Mouse (Mus musculus): ENCODE measurements at regions not wholly inside any gene's neighbourhood (a gene's known extent, or its start where the extent isn't known, plus 50 kb on each side); places are given as distances from the start of the nearest gene placed in this dataset.

GRCm38 (mm10) chr4:92833835-92834234, 501.5 kb downstream of the Tusc1 start:
- no peaks in the 10 kb centered on the region for H3K36me3 ChIP-seq (ENCODE audit: control insufficient read depth, insufficient read depth, low read length)
- ATAC-seq (ENCODE audit: low FRiP score): peak; percentile 64
- H3K9me3 ChIP-seq (ENCODE audit: control insufficient read depth, low read length): no peaks in the 10 kb centered on the region
- H3K9ac ChIP-seq (ENCODE audit: low read depth, low read length): no peak overlapping the region
- H3K27ac ChIP-seq (ENCODE audit: low read depth, low read length): no peak overlapping the region
- WGBS: 50% methylated on average over 5 of the region's 5 CpGs
- H3K4me3 ChIP-seq (ENCODE audit: low read depth, low read length): no peak overlapping the region
- H3K4me1 ChIP-seq (replicated peaks; ENCODE audit: control insufficient read depth, insufficient read depth, low read length): no peaks in the 10 kb centered on the region
- H3K27me3 ChIP-seq (ENCODE audit: control insufficient read depth, insufficient read depth, low read length): no peaks in the 10 kb centered on the region
- DNase-seq (ENCODE audit: low spot score): peak; percentile 10
- H3K4me2 ChIP-seq (replicated peaks; ENCODE audit: low read depth, low read length): no peak overlapping the region

GRCm38 (mm10) chr4:92831181-92831715, 504.1 kb downstream of the Tusc1 start:
- H3K9me3 ChIP-seq (ENCODE audit: control insufficient read depth, low read length): no peaks in the 10 kb centered on the region
- no peaks in the 10 kb centered on the region for H3K4me1 ChIP-seq (replicated peaks; ENCODE audit: control insufficient read depth, insufficient read depth, low read length)
- no peak overlapping the region for H3K4me2 ChIP-seq (replicated peaks; ENCODE audit: low read depth, low read length)
- H3K27me3 ChIP-seq (ENCODE audit: control insufficient read depth, insufficient read depth, low read length): no peaks in the 10 kb centered on the region
- DNase-seq (ENCODE audit: low spot score): no peak
- H3K27ac ChIP-seq (ENCODE audit: low read depth, low read length): no peak overlapping the region
- no peak for ATAC-seq (ENCODE audit: low FRiP score)
- no peak overlapping the region for H3K4me3 ChIP-seq (ENCODE audit: low read depth, low read length)
- H3K36me3 ChIP-seq (ENCODE audit: control insufficient read depth, insufficient read depth, low read length): no peaks in the 10 kb centered on the region
- H3K9ac ChIP-seq (ENCODE audit: low read depth, low read length): no peak overlapping the region
- WGBS: 81% methylated on average over 1 of the region's 1 CpGs

GRCm38 (mm10) chr4:92827831-92828230, 507.5 kb downstream of the Tusc1 start:
- Histone ChIP-seq H3K9ac (ENCODE audit: low read depth, low read length) (no peak overlapping the region), H3K27me3 (ENCODE audit: control insufficient read depth, insufficient read depth, low read length) (no peaks in the 10 kb centered on the region), H3K4me3 (ENCODE audit: low read depth, low read length) (no peak overlapping the region), H3K4me2 (replicated peaks; ENCODE audit: low read depth, low read length) (no peak overlapping the region), H3K9me3 (ENCODE audit: control insufficient read depth, low read length) (no peaks in the 10 kb centered on the region), H3K4me1 (replicated peaks; ENCODE audit: control insufficient read depth, insufficient read depth, low read length) (no peaks in the 10 kb centered on the region), H3K36me3 (ENCODE audit: control insufficient read depth, insufficient read depth, low read length) (no peaks in the 10 kb centered on the region), H3K27ac (ENCODE audit: low read depth, low read length) (no peak overlapping the region)
- no peak for DNase-seq (ENCODE audit: low spot score)
- ATAC-seq (ENCODE audit: low FRiP score): no peak

- DNase-seq (ENCODE audit: low spot score): no peak
- Histone ChIP-seq H3K9ac (ENCODE audit: low read depth, low read length) (no peak overlapping the region), H3K4me3 (ENCODE audit: low read depth, low read length) (no peak overlapping the region), H3K4me2 (replicated peaks; ENCODE audit: low read depth, low read length) (no peak overlapping the region), H3K36me3 (ENCODE audit: control insufficient read depth, insufficient read depth, low read length) (no peaks in the 10 kb centered on the region), H3K4me1 (replicated peaks; ENCODE audit: control insufficient read depth, insufficient read depth, low read length) (no peaks in the 10 kb centered on the region), H3K27me3 (ENCODE audit: control insufficient read depth, insufficient read depth, low read length) (no peaks in the 10 kb centered on the region), H3K27ac (ENCODE audit: low read depth, low read length) (no peak overlapping the region), H3K9me3 (ENCODE audit: control insufficient read depth, low read length) (no peaks in the 10 kb centered on the region)
- ATAC-seq (ENCODE audit: low FRiP score): no peak
Measured at GRCm38 (mm10) chr4:92827405-92827804, 507.9 kb downstream of the Tusc1 start.

GRCm38 (mm10) chr4:92826981-92827380, 508.3 kb downstream of the Tusc1 start:
- no peaks in the 10 kb centered on the region for H3K27me3 ChIP-seq (ENCODE audit: control insufficient read depth, insufficient read depth, low read length)
- H3K4me2 ChIP-seq (replicated peaks; ENCODE audit: low read depth, low read length): no peak overlapping the region
- no peak overlapping the region for H3K9ac ChIP-seq (ENCODE audit: low read depth, low read length)
- H3K4me1 ChIP-seq (replicated peaks; ENCODE audit: control insufficient read depth, insufficient read depth, low read length): no peaks in the 10 kb centered on the region
- no peak overlapping the region for H3K27ac ChIP-seq (ENCODE audit: low read depth, low read length)
- H3K36me3 ChIP-seq (ENCODE audit: control insufficient read depth, insufficient read depth, low read length): no peaks in the 10 kb centered on the region
- no peak overlapping the region for H3K4me3 ChIP-seq (ENCODE audit: low read depth, low read length)
- no peak for DNase-seq (ENCODE audit: low spot score)
- H3K9me3 ChIP-seq (ENCODE audit: control insufficient read depth, low read length): no peaks in the 10 kb centered on the region
- ATAC-seq (ENCODE audit: low FRiP score): no peak

GRCm38 (mm10) chr4:92788157-92788556, 547.2 kb downstream of the Tusc1 start:
- DNase-seq (ENCODE audit: low spot score) (no peak), ATAC-seq (ENCODE audit: low FRiP score) (no peak)
- WGBS: 92% methylated on average over 1 of the region's 1 CpGs
- Histone ChIP-seq H3K36me3 (ENCODE audit: control insufficient read depth, insufficient read depth, low read length) (no peaks in the 10 kb centered on the region), H3K9ac (ENCODE audit: low read depth, low read length) (no peak overlapping the region), H3K9me3 (ENCODE audit: control insufficient read depth, low read length) (no peaks in the 10 kb centered on the region), H3K27me3 (ENCODE audit: control insufficient read depth, insufficient read depth, low read length) (no peaks in the 10 kb centered on the region), H3K27ac (ENCODE audit: low read depth, low read length) (no peak overlapping the region), H3K4me1 (replicated peaks; ENCODE audit: control insufficient read depth, insufficient read depth, low read length) (no peaks in the 10 kb centered on the region), H3K4me2 (replicated peaks; ENCODE audit: low read depth, low read length) (no peak overlapping the region), H3K4me3 (ENCODE audit: low read depth, low read length) (no peak overlapping the region)

GRCm38 (mm10) chr4:92778076-92778475, 557.2 kb downstream of the Tusc1 start:
- Histone ChIP-seq H3K4me2 (replicated peaks; ENCODE audit: low read depth, low read length) (no peak overlapping the region), H3K4me3 (ENCODE audit: low read depth, low read length) (no peak overlapping the region), H3K27me3 (ENCODE audit: control insufficient read depth, insufficient read depth, low read length) (no peaks in the 10 kb centered on the region), H3K9ac (ENCODE audit: low read depth, low read length) (no peak overlapping the region), H3K4me1 (replicated peaks; ENCODE audit: control insufficient read depth, insufficient read depth, low read length) (no peaks in the 10 kb centered on the region), H3K27ac (ENCODE audit: low read depth, low read length) (no peak overlapping the region), H3K36me3 (ENCODE audit: control insufficient read depth, insufficient read depth, low read length) (no peaks in the 10 kb centered on the region), H3K9me3 (ENCODE audit: control insufficient read depth, low read length) (no peaks in the 10 kb centered on the region)
- ATAC-seq (ENCODE audit: low FRiP score) (no peak), DNase-seq (ENCODE audit: low spot score) (no peak)
- WGBS: 83% methylated on average over 4 of the region's 4 CpGs

GRCm38 (mm10) chr4:92748070-92748469, 556.5 kb upstream of the Gm12666 start:
- Histone ChIP-seq H3K4me2 (replicated peaks; ENCODE audit: low read depth, low read length) (no peak overlapping the region), H3K4me1 (replicated peaks; ENCODE audit: control insufficient read depth, insufficient read depth, low read length) (no peaks in the 10 kb centered on the region), H3K27ac (ENCODE audit: low read depth, low read length) (no peak overlapping the region), H3K36me3 (ENCODE audit: control insufficient read depth, insufficient read depth, low read length) (no peaks in the 10 kb centered on the region), H3K9me3 (ENCODE audit: control insufficient read depth, low read length) (no peaks in the 10 kb centered on the region), H3K4me3 (ENCODE audit: low read depth, low read length) (no peak overlapping the region), H3K27me3 (ENCODE audit: control insufficient read depth, insufficient read depth, low read length) (no peaks in the 10 kb centered on the region), H3K9ac (ENCODE audit: low read depth, low read length) (no peak overlapping the region)
- 53% methylated on average over 2 of the region's 2 CpGs for WGBS
- DNase-seq (ENCODE audit: low spot score) (no peak), ATAC-seq (ENCODE audit: low FRiP score) (no peak)

- DNase-seq (ENCODE audit: low spot score) (no peak), ATAC-seq (ENCODE audit: low FRiP score) (no peak)
- H3K9ac ChIP-seq (ENCODE audit: low read depth, low read length): no peak overlapping the region
- no peaks in the 10 kb centered on the region for H3K9me3 ChIP-seq (ENCODE audit: control insufficient read depth, low read length)
- H3K27ac ChIP-seq (ENCODE audit: low read depth, low read length): no peak overlapping the region
- no peak overlapping the region for H3K4me2 ChIP-seq (replicated peaks; ENCODE audit: low read depth, low read length)
- no peaks in the 10 kb centered on the region for H3K36me3 ChIP-seq (ENCODE audit: control insufficient read depth, insufficient read depth, low read length)
- H3K4me3 ChIP-seq (ENCODE audit: low read depth, low read length): no peak overlapping the region
- H3K27me3 ChIP-seq (ENCODE audit: control insufficient read depth, insufficient read depth, low read length): no peaks in the 10 kb centered on the region
- H3K4me1 ChIP-seq (replicated peaks; ENCODE audit: control insufficient read depth, insufficient read depth, low read length): no peaks in the 10 kb centered on the region
- WGBS: 74% methylated on average over 2 of the region's 2 CpGs
Measured at GRCm38 (mm10) chr4:92746233-92746632, 554.7 kb upstream of the Gm12666 start.
